Mouse (Mus musculus) bone marrow macrophage, adult 2 months (primary cell): ENCODE measurements around the gene Clk4.

Experiments used
- CTCF ChIP-seq: IDR thresholded peaks from 2 replicates; pipeline ENCODE4 v1.5.1; 2012; ENCODE audit warnings: low read depth, mild to moderate bottlenecking, low read length, moderate library complexity
- POLR2A ChIP-seq: IDR thresholded peaks from 2 replicates; pipeline ENCODE4 v1.6.1; 2012; ENCODE audit warnings: mild to moderate bottlenecking, low read depth, low read length, borderline replicate concordance

DNA sequence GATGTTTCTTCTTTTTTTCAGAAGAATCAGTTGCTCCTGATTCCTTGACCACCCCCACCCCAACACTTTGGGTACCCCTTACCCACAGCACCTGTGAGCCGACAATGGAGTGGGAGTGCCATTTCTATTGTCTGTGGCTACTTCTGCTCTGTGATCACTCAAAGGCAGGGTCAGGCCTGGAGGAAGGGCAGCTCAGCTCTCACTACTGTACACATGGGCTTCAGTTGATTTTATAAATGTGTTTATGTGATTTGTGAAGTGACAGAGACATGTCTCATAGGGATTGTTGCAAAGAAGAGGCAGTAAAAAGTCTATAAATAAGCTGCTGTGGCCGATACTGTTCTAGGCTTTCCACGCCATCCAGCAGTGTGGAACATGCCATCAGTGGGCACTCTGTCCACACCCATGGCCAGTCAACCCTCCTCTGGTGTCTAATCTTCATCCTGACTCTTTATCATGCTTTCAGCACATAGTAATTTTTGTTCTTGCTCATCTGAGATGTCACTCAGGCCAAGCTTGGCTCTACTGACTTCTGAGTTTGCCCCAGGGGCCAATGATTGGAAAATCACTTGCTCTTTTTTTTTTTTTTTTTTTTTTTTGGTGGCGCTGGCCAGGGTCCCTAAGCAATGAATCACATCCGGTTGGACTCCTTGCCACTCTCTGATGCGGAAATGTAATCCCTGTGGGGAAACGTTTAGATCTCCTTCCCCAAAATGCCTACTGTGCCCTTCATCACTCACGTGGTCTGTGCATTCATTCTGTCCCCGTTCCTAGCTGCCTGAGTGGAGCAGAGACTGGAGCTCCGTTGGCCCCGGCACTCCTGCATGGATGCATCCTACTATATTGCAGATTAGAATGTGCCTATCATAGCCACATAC, 68.5 kb downstream of the Clk4 start:
- TF ChIP-seq CTCF (no peak), POLR2A (no peak)
